Mouse (Mus musculus) thymus, adult 2 months (tissue): ENCODE data around the gene Alkbh8.

Experiments
- CTCF ChIP-seq: fragments of 200-500 bp; IDR thresholded peaks from 2 replicates; pipeline ENCODE4 v1.5.1; 2012; ENCODE audit warnings: mild to moderate bottlenecking, control low read depth, low read length, moderate library complexity, borderline replicate concordance; ENCODE audit not compliant: control insufficient read depth, poor library complexity, insufficient read depth; ENCODE audit errors: extremely low read depth
- POLR2A ChIP-seq: fragments of 200-500 bp; IDR thresholded peaks from 2 replicates; pipeline ENCODE4 v1.6.1; 2012; ENCODE audit warnings: mild to moderate bottlenecking, low read length, control low read depth, moderate library complexity; ENCODE audit not compliant: control insufficient read depth, poor library complexity, insufficient read depth; ENCODE audit errors: extremely low read depth

GRCm38 (mm10) chr9:3328054-3328595 is 6.8 kb upstream of the Alkbh8 start:
- TF ChIP-seq CTCF (no peak), POLR2A (no peak)
